Mouse (Mus musculus) kidney, embryonic 15.5 days (tissue): Measurements from ENCODE around the gene Gm17078. TPM values are rescaled to one million over a fixed set of nuclear protein-coding genes. Genes with fewer than 3 reads are reported as not detected.
"Not testable (repeated sequence)": the region's sequence is repeated elsewhere in the genome, so short reads cannot be mapped to it uniquely, and the experiment has no call there.

Experiments used
- ATAC-seq: fragments of 200-750 bp; cut with Nextera tagmentation; replicated peaks from 2 replicates; pipeline ENCODE4 v1.8.0; 2017; ENCODE audit warnings: moderate TSS enrichment; ENCODE audit not compliant: low FRiP score
- H3K27ac ChIP-seq: fragments of 300-500 bp; sonication (generic); 2 replicates; pipeline ENCODE4 v1.5.1; 2015; ENCODE audit warnings: mild to moderate bottlenecking, inconsistent platforms
- H3K27me3 ChIP-seq: fragments of 300-500 bp; sonication (generic); 2 replicates; pipeline ENCODE4 v1.6.1; 2015; ENCODE audit warnings: inconsistent platforms
- H3K36me3 ChIP-seq: fragments of 300-500 bp; sonication (generic); 2 replicates; pipeline ENCODE4 v1.6.1; 2015; ENCODE audit warnings: inconsistent platforms
- H3K4me1 ChIP-seq: fragments of 300-500 bp; sonication (generic); 2 replicates; pipeline ENCODE4 v1.6.1; 2015; ENCODE audit warnings: inconsistent platforms
- H3K4me2 ChIP-seq: fragments of 300-500 bp; sonication (generic); 2 replicates; pipeline ENCODE4 v1.6.1; 2015; ENCODE audit warnings: moderate library complexity, mild to moderate bottlenecking, inconsistent platforms
- H3K4me3 ChIP-seq: fragments of 300-500 bp; sonication (generic); replicated peaks from 2 replicates; pipeline ENCODE4 v1.5.1; 2015; ENCODE audit warnings: mild to moderate bottlenecking, inconsistent platforms
- H3K9ac ChIP-seq: fragments of 300-500 bp; sonication (generic); 2 replicates; pipeline ENCODE4 v1.6.1; 2015; ENCODE audit warnings: mild to moderate bottlenecking, inconsistent platforms
- H3K9me3 ChIP-seq: fragments of 300-500 bp; sonication (generic); replicated peaks from 2 replicates; pipeline ENCODE4 v1.6.1; 2016; ENCODE audit warnings: inconsistent platforms
- WGBS: fragments of 180-500 bp; shearing (Covaris S2); methylation state at CpG from one replicate; pipeline ENCODE4 v1.1.7; 2015; ENCODE audit warnings: mixed read lengths; 5-methylcytosine and 5-hydroxymethylcytosine counted together
- polyA plus RNA-seq: library from polyadenylated mRNA; unstranded; fragments of >200 nt; fragmentation: Nextera tagmentation; extraction: Ambion mirVana; gene quantifications from 2 replicates; pipeline ENCODE4 v1.2.1, GENCODE M21; 2015

The Gm17078 gene
- not detected in 2 replicates for polyA plus RNA-seq

DNA sequence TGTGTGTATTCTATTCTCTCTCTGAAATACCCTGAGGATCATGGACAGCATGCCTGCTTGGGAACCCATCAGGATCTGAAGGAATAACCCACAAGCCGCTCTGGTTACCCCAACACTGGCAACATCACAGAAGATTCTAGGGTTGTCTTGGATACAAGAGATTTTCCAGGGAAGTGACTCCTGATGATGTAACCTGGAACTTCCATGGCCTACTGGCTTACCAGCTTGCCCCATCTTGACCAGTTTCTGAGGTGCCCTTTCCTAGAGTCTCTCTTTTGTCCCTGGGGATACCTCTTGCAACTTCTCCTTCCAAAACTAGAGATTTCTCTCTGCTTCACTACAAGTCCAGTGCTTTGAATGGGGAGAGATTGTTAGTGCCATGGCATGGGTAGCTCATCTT, at the start of gene Gm17078:
TSS of gene Gm17078 (minus strand) at position 101 of the 400 bp plus-strand sequence.
- no peak for ATAC-seq
- Histone ChIP-seq H3K27me3 (no peaks in the 10 kb centered on the region), H3K4me1 (no peaks in the 10 kb centered on the region), H3K36me3 (no peaks in the 10 kb centered on the region), H3K9me3 (no peaks in the 10 kb centered on the region), H3K9ac (no peak within 1 kb of the TSS), H3K27ac (no peak within 1 kb of the TSS), H3K4me2 (no peak within 1 kb of the TSS), H3K4me3 (no peak within 1 kb of the TSS)
- 89% methylated on average over 1 of the region's 1 CpGs for whole genome bisulfite sequencing

DNA sequence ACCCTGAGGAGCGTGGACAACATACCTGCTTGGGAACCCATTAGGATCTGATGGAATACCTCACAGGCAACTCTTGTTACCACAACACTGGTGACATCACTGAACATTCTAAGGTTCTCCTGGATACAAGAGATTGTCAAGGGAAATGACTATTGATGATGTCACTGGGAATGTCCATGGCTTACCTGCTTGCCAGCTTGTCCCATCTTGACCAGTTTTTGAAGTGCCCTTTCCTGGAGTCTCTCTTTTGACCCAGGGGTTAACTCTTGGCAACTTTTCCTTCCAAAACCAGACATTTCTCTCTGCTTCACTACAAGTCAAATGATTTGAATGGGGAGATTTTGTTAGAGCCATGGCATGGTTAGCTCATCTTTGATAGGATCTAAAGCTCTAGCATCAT, 24.5 kb upstream of the Gm17078 start, which contains the start of gene Gm4181:
TSS of gene Gm4181 (minus strand) at position 101 of the 400 bp plus-strand sequence.
- H3K27ac ChIP-seq = not testable (repeated sequence)

DNA sequence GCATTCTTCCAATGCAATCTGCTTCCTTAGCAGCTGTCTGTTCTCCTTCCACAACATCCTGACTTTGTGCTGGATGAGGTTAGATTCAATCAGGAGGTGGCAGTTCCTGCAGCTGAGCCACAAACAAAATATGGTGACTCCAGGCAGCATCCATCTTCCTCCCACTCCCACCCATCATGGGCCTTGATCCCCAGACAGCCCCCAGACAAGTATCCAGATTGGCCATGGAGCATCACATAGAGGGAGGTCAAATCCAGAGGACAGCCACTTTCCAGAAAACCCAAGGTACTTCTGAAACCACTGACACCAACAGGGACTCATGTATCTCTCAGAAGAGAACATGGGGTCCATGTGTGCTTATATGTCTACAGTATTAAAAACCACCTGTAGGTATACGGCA, 21.3 kb upstream of the Gm17078 start:
- WGBS = 96% methylated on average over 1 of the region's 1 CpGs
- not testable (repeated sequence) for ATAC-seq, H3K4me3 ChIP-seq

More for the DNA sequence above, 24.5 kb upstream of the Gm17078 start, which contains the start of gene Gm4181:
- ATAC-seq, H3K27me3 ChIP-seq, H3K9me3 ChIP-seq, H3K4me3 ChIP-seq, H3K4me2 ChIP-seq, H3K4me1 ChIP-seq, H3K36me3 ChIP-seq, H3K9ac ChIP-seq: not testable (repeated sequence)
- WGBS = 85% methylated on average over 1 of the region's 1 CpGs

DNA sequence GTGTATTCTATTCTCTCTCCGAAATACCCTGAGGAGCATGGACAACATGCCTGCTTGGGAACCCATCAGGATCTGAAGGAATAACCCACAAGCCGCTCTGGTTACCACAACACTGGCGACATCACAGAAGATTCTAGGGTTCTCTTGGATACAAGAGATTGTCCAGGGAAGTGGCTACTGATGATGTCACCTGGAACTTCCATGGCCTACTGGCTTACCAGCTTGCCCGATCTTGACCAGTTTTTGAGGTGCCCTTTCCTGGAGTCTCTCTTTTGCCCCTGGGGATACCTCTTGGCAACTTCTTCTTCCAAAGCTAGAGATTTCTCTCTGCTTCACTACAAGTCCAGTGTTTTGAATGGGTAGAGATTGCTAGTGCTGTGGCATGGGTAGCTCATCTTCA, 19.1 kb downstream of the Gm17078 start, which contains the start of gene Gm17174:
TSS of gene Gm17174 (minus strand) at position 101 of the 400 bp plus-strand sequence.
- H3K27me3 ChIP-seq, H3K36me3 ChIP-seq, H3K4me1 ChIP-seq, H3K4me2 ChIP-seq, H3K4me3 ChIP-seq, H3K9ac ChIP-seq, H3K9me3 ChIP-seq, ATAC-seq, H3K27ac ChIP-seq: not testable (repeated sequence)
- 88% methylated on average over 4 of the region's 4 CpGs for WGBS

More for the DNA sequence above, 21.3 kb upstream of the Gm17078 start:
- H3K36me3 ChIP-seq, H3K9me3 ChIP-seq, H3K27me3 ChIP-seq, H3K4me2 ChIP-seq, H3K4me1 ChIP-seq, H3K9ac ChIP-seq, H3K27ac ChIP-seq: not testable (repeated sequence)

DNA sequence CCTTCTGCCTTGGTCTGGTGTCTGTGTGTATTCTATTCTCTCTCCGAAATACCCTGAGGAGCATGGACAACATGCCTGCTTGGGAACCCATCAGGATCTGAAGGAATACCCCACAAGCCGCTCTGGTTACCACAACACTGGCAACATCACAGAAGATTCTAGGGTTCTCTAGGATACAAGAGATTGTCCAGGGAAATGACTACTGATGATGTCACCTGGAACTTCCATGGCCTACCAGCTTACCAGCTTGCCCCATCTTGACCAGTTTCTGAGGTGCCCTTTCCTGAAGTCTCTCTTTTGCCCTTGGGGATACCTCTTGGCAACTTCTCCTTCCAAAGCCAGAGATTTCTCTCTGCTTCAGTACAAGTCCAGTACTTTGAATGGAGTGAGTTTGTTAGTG, 37.1 kb downstream of the Gm17078 start, which contains the start of gene Gm17175:
TSS of gene Gm17175 (minus strand) at position 101 of the 400 bp plus-strand sequence.
- not testable (repeated sequence) for H3K27ac ChIP-seq, H3K4me1 ChIP-seq, H3K9ac ChIP-seq, H3K27me3 ChIP-seq, H3K4me2 ChIP-seq, H3K9me3 ChIP-seq, H3K36me3 ChIP-seq, H3K4me3 ChIP-seq, ATAC-seq
- WGBS = 86% methylated on average over 2 of the region's 2 CpGs

Other genes starting within 250 kb of the Gm17078 start
- not detected in 2 replicates for gene Gm7247, start 249.6 kb downstream of the Gm17078 start, polyA plus RNA-seq
- gene Vmn2r88, start 200.5 kb downstream of the Gm17078 start, polyA plus RNA-seq = not detected in 2 replicates
- not detected in 2 replicates for gene Vmn2r89, start 159.5 kb downstream of the Gm17078 start, polyA plus RNA-seq
- not detected in 2 replicates for gene Gm5622, start 58.5 kb downstream of the Gm17078 start, polyA plus RNA-seq
- not detected in 2 replicates for gene Gm17175, start 37.2 kb downstream of the Gm17078 start, polyA plus RNA-seq
- not detected in 2 replicates for gene Gm17174, start 19.2 kb downstream of the Gm17078 start, polyA plus RNA-seq
- gene Gm4181, start 24.4 kb upstream of the Gm17078 start, polyA plus RNA-seq = not detected in 2 replicates
- not detected in 2 replicates for gene Gm17079, start 84.2 kb upstream of the Gm17078 start, polyA plus RNA-seq
- not detected in 2 replicates for gene Gm5800, start 105.9 kb upstream of the Gm17078 start, polyA plus RNA-seq
- not detected in 2 replicates for gene Ang4, start 162.3 kb upstream of the Gm17078 start, polyA plus RNA-seq
- gene AY358078, start 188.7 kb upstream of the Gm17078 start, polyA plus RNA-seq = not detected in 2 replicates
- not detected in 2 replicates for gene Ear6, start 242.4 kb upstream of the Gm17078 start, polyA plus RNA-seq